Mouse (Mus musculus): ENCODE results near the gene Mx1. TPM values are rescaled to one million over a fixed set of nuclear protein-coding genes. Genes with fewer than 3 reads are reported as not detected.

The Mx1 gene
- polyA plus RNA-seq (2017; shearing (Covaris generic)) = 3.9 TPM

GRCm38 (mm10) chr16:97462481-97463181 lies at the start of gene Mx1:
TSS of gene Mx1 (minus strand) at chr16:97462907.

Other genes starting within 250 kb of the Mx1 start
- 0.25 TPM for gene Bace2, start 106.2 kb downstream of the Mx1 start, polyA plus RNA-seq (2017; shearing (Covaris generic))
- gene Fam3b, start 51.9 kb upstream of the Mx1 start, polyA plus RNA-seq (2017; shearing (Covaris generic)) = 1.2 TPM
- gene Tmprss2, start 148.3 kb upstream of the Mx1 start, polyA plus RNA-seq (2017; shearing (Covaris generic)) = not detected

All from CD4-positive, CD25-positive, alpha-beta regulatory T cell (primary cell).